Mouse (Mus musculus): ENCODE data around the gene Ugt1a7c.

The Ugt1a7c gene

GRCm38 (mm10) chr1:88192136-88192535 lies 97.3 kb downstream of the Ugt1a7c start:
- no peak for DNase-seq (ENCODE audit: extremely low spot score, low read depth, low spot score)

- no peak for DNase-seq (ENCODE audit: extremely low spot score, low read depth, low spot score)
These were observed 100.8 kb downstream of the Ugt1a7c start for GRCm38 (mm10) chr1:88195687-88196086.

DNA sequence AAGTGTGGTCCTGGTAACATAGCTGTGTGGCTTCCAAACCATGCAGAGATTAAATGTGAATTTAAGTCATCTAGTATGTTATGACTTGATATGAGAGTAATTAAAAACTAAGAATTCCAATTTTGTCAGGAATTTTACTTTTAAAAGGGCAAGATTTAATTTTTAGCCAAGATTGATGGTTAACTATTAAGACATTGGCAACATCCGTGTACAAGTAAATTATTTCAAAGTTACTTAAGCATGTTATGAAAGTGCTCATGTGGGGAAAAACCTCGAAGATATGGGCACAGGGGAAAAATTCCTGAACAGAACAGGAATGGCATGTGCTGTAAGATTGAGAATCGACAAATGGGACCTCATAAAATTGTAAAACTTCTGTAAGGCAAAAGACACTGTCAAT lies 102.6 kb downstream of the Ugt1a7c start:
- DNase-seq (ENCODE audit: extremely low spot score, low read depth, low spot score): no peak

DNA sequence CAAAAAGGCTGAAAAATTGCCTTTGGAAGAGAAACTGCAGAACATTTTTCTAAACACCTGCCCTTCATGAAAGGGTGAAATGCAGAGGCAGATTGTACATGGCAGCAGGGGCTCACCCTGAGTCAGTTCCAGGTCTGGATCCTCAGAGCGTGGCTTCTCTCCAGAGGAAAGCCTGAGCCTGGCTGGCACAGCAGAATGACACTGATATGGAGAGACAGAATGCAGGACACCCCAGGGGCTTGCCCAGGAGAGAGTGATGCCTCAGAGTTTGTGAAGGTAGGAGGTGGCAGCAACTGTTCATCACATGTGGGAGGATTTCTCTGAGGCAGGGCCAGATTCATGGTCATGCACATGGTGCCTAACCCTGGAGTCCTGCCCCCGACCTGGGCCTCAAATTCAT lies 105.1 kb downstream of the Ugt1a7c start:
- DNase-seq (ENCODE audit: extremely low spot score, low read depth, low spot score): no peak

DNA sequence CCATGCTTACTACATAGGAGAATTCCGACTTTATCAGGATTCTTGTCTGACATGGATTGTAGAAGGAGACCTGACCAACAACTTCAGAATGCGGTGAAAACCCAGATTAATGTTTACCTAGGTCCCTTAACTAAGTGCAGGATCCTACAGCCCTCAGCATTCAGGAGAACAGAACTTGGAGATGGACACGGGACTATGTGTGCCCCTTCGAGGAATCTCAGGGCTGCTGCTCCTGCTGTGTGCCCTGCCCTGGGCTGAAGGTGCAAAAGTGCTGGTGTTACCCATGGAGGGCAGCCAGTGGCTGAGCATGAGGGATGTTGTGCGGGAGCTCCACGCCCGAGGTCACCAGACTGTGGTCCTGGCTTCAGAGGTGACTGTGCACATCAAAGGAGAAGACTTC lies 105.6 kb downstream of the Ugt1a7c start, which contains the start of gene Ugt1a2:
Gene Ugt1a2 (plus strand): TSS at position 146 of the 400 bp plus-strand sequence.
- DNase-seq (ENCODE audit: extremely low spot score, low read depth, low spot score): no peak

DNA sequence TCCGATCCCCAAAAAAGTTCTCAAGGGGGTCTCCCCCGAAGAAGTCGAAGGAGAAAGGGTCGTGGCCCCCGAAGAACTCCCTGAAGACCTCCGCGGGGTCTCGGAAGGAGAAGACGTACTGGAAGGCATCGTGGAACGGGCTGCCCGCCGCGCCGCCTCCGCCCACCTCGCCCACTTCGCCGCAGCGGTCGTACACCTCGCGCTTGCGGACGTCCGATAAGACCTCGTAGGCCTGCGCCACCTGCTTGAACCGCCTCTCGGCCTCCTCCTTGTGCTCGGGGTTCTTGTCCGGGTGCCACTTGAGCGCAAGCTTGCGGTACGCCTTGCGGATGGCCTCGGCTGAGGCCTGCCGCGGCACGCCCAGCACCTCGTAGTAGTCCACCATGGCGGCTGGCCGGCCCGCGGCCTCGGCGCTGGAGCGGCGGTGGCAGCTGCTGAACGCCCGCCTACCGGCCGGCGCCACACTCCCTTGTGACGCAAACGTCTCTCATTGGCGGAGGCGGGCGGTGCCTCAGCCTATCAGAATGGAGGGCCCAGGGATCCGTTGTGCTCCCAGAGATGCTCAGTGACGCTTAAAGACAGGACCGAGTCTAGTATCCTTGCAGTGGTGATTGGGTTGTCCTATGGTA lies 110.5 kb downstream of the Ugt1a7c start, which contains the start of gene Dnajb3:
Gene Dnajb3 (minus strand): TSS at position 489 of the 629 bp plus-strand sequence.
- peak; percentile 33 for DNase-seq (ENCODE audit: extremely low spot score, low read depth, low spot score)

DNA sequence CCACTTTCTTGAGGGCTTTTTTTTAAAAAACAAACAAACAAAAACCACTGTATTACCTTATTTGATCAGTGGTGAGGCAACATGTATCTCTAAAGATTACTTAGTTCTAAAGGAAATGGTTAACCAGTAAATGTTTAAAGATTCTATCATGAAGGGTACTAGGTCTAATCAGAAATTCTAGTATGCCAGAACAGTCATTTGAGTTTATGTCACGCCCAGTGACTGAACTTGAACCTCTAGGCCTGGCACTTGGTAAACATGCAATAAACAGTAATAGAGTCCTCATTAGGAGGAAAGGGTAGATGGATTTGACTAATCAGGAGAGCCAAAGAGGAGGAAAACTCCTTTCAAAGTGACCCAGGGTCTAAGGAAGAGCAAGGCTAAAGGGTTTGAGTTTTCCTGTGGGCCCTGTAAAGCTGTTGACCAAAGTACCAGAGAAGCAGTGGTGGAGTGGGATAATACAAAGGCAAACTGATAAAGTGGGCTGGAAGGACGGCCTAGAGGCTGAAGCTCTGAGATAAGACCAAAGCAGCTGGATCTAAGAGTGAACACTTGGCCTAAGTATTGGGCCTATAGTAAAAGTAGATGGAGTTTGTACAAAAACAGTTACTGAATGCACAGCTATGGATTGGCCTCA lies 112.1 kb downstream of the Ugt1a7c start:
- DNase-seq (ENCODE audit: extremely low spot score, low read depth, low spot score): no peak

GRCm38 (mm10) chr1:88211812-88212211 lies 117.0 kb downstream of the Ugt1a7c start, which contains the start of gene Ugt1a1:
Gene Ugt1a1, plus strand, starts transcription at chr1:88211959.
- no peak for DNase-seq (ENCODE audit: extremely low spot score, low read depth, low spot score)

- DNase-seq (ENCODE audit: extremely low spot score, low read depth, low spot score): no peak
These were observed 117.6 kb downstream of the Ugt1a7c start for GRCm38 (mm10) chr1:88212341-88213045.

DNA sequence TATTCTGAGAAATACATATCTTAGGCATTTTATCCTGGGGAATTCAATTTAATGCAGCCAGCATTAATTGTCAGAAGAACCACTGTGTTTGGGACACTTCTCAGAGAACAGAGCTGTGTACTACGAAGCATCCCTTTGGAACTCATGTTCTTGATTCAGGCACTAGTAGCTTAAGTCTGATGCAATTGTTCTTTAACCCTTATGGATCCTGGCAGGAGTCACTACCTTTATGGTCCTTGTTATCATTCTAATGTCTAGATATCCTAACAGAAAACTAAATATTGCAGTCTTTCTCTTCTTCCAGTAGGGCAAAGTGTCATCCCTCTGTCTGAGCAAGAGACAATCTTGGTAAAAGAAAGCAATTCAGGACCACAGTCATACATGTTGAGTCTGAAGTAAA lies 118.2 kb downstream of the Ugt1a7c start:
- DNase-seq (ENCODE audit: extremely low spot score, low read depth, low spot score): no peak

GRCm38 (mm10) chr1:88213766-88214461 lies 119.1 kb downstream of the Ugt1a7c start:
- DNase-seq (ENCODE audit: extremely low spot score, low read depth, low spot score): no peak

- no peak for DNase-seq (ENCODE audit: extremely low spot score, low read depth, low spot score)
These were observed 119.6 kb downstream of the Ugt1a7c start for GRCm38 (mm10) chr1:88214462-88214952.

DNA sequence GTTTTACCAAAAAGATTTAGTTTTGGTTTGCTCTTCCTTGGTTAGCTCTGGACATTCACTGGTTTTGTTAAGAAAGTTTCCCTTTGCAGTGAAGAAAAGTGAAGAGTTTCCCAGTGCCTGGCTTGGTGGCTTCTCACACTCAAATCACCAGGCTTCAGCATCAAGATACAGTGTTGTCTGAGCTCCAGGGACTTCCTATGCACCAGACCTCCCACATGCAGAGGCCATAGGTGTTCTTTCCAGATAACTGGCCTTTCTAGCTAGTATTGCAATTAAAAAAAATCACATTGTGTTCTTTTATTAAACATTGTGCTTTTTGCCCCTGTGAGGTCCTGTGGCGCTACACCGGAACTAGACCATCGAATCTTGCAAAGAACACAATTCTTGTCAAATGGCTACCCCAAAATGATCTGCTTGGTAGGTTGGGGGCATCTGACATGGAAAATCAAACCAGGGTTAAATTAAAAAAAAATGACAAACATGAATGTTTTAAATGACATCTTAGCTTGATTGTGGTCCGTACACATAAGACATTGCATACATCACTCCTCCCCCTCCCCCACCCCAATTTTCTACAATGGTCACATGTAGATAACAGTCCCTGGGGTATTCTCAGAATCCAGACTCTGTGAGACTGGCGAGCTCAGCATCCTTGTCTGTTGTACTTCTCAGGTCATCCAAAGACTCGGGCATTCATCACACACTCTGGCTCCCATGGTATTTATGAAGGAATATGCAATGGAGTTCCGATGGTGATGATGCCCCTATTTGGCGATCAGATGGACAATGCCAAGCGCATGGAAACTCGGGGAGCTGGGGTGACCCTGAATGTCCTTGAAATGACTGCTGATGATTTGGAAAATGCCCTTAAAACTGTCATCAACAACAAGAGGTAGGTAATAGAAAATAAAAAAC lies 120.9 kb downstream of the Ugt1a7c start:
- no peak for DNase-seq (ENCODE audit: extremely low spot score, low read depth, low spot score)

GRCm38 (mm10) chr1:88216551-88216950 lies 121.7 kb downstream of the Ugt1a7c start:
- no peak for DNase-seq (ENCODE audit: extremely low spot score, low read depth, low spot score)

DNA sequence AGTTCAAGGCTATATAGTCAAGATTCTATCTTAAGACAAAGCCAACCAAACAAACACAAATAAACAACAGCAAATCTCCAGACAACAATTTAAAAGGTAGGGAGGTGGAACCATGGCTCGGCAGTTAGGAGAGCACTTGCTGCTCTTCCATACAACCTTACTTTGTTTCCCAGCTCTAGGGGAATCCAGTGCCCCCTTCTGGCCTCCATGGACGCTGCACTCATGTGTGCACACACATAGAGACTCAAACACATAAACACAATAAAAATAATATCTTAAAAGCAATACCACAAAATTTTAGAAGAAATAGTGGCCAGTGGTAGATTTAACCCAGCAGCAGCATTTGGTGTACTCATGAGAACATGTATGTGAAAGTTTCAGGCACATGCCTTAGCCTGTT lies 122.3 kb downstream of the Ugt1a7c start:
- DNase-seq (ENCODE audit: extremely low spot score, low read depth, low spot score): no peak

DNA sequence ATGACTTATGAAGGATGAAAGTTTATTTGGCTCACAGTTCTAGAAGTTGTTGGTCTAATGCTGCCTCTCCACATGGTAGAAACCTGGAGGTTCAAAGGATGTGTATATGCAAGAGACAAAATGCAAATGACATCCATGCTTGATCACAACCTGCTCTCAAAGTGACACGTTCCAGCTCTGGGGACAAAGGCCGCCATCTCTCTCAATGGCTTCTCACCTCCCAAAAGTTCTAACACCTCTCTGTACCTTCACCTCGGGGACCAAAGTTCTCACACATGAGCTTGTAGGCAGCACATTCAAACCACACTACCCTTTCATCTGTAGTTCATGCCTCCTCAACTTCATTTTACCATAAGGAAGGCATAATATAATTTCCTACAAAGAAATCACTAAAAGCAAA lies 122.7 kb downstream of the Ugt1a7c start:
- DNase-seq (ENCODE audit: extremely low spot score, low read depth, low spot score): no peak

- no peak for DNase-seq (ENCODE audit: extremely low spot score, low read depth, low spot score)
These were observed 123.2 kb downstream of the Ugt1a7c start for GRCm38 (mm10) chr1:88218051-88218450.

DNA sequence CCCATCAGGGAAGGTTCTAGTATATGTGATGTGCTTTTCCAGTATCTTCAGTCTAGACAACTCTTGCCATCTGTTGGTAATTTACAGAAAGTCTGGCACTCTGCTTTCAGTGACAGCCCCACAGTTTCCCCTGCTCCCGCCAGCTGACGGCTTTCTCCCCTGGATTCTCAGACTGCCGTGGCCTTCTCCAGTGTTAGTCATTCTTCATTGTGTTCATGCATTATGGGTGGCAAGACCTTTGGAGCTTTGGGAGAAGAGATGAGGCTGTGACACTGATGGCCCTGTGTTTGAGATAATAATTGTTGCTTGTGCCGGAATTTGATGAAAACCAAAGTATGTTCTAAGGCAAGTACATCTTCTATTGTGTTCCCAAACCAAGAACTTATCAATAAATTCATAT lies 123.7 kb downstream of the Ugt1a7c start:
- DNase-seq (ENCODE audit: extremely low spot score, low read depth, low spot score): no peak

GRCm38 (mm10) chr1:88219054-88219453 lies 124.2 kb downstream of the Ugt1a7c start:
- DNase-seq (ENCODE audit: extremely low spot score, low read depth, low spot score): no peak

GRCm38 (mm10) chr1:88220336-88220735 lies 125.5 kb downstream of the Ugt1a7c start:
- DNase-seq (ENCODE audit: extremely low spot score, low read depth, low spot score): no peak
